Mouse (Mus musculus) cerebellum, postnatal 10 days (tissue): ENCODE results near the gene Cadps.

Experiments used
- DNase-seq, 2 experiments: peaks; one replicate each; pipeline ENCODE4 v3.0.0; 2021; ENCODE audit warnings: mixed read lengths in 2 of 2

The Cadps gene

GRCm38 (mm10) chr14:12387176-12387575 is 435.7 kb downstream of the Cadps start:
- DNase-seq: peak; percentile 61 to 69

DNA sequence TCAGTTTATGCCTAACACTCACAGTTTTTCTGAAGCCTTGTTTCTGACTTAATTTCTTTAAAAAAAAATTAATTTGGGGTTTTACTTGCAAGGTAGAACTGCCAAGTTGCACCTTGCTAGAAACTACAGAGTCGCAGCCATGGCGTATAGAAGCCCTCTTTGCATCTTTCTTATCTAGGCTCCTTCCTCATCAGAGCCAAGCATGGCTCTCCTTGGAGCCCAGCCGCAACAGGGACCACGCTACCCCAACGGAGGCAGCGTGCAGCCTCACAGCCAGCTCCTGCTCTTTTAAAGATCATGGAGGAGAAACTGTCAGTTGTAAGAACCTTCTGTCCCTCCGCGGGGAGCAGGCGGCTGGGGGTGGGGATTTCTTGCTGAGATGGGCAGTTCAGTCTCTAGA is 445.0 kb downstream of the Cadps start:
- peak; percentile 29 to 47 for DNase-seq

GRCm38 (mm10) chr14:12377289-12377688 is 445.6 kb downstream of the Cadps start:
- DNase-seq: no peak

DNA sequence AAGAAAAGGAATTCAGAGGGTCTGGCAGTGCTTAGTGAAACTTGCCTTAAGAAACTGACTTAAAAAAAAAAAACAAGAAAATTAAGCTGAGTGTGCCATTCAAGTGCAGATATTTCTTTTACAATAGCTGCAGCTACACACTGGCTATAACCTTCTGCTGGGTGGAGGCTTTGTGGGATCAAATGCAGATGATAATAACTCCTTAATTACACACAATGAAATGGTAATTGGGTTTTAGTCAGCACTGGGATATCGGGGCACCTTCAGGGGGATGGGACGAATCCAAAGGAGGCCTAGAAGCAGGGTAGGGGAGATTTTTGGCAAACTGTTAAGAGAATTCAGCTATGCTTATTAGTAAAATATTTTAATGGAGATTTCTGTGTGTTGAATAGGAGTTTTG is 447.4 kb downstream of the Cadps start:
- no peak for DNase-seq

- no peak for DNase-seq
Measured at GRCm38 (mm10) chr14:12350271-12350916, 472.5 kb downstream of the Cadps start.

DNA sequence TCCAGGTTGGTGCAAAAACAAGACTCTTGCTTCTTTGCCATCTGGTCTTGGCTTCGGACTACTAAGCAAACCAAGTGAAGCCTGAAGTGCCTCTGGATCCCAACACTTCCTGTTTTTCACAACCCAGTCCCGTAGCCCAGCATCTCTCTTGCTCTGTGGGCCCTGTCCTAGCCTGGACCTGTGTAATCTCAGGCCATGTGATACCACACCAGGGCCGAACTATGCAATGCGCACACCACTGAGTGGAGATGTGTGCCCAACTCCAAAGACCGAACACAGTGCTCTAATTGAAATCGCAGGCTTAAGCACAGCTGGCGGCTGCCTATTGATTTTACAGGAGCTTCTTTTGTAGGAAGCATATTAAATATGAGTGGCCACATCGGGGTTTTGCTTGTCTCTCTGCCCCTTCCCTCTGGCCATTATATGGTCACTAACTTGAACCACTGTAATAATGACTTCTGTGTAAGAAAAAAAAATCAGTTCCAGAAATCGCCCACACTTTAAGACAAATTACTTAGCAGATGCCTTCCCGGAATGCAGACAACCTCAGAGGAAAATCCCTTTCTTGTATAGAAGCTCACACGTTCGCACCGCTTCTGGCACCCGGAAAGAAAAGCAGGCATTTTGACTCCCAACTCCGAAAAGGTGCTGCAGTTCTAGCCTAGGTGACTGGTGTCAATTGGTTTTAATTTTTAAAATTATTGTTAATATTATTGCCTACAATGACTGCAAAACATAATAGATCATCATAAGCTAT is 473.4 kb downstream of the Cadps start:
- no peak for DNase-seq

DNA sequence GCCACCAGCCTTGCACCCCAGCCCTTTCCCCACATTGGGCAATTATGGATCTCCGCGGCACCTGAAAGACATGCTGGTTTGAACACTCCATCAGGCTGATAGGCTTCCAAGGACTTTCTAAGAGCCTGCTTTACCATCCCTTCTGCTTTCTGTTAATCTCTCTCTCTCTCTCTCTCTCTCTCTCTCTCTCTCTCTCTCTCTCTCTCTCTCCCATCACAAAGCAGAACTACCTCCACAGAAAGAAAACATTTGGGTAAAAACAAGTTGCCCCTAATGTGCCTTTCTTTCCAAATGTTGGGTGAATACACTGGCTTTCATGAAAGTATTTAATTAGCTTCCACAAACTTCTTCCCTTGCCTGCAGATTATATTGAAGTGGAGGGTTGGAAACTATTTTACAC is 474.8 kb downstream of the Cadps start, which contains the start of gene Fezf2:
Gene Fezf2, minus strand, starts transcription at position 101 of the 400 bp plus-strand sequence.
- no peak for DNase-seq

DNA sequence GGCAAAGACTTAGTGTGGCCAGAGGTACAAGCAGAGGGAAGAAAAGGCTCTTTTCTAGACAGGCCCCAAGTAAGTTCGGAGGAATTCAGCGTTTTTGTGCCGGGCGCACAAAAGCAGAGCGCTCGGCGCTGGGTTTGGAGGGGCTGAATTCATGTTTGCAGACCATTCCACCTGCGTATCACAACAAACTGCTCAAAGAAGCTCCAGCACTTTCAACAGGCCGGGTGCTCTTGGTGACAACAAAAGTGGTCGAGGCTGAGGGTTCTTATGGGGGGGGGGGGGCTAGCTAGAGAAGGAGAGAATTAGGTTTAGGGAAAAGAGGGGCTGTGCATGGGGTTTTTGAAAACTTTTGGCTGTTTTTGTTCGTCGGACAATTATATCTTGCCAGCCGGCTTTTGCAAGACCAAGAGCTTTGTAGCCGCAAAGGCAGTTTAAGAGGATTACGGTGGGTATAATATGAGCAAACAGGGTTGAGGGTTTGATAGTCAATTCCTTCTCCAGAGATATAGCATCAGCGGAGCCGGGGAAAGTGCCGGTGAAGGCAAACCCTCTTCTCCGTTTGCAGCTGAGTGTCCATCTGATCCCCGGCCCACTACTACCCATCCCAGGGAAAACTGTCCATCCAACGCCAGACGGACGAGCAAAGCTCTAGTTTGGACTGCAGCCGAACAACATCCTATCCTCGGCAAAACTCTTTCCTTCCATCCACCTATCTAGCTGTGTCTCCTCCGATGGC is 475.8 kb downstream of the Cadps start:
- DNase-seq: peak; percentile 10 to 32

DNA sequence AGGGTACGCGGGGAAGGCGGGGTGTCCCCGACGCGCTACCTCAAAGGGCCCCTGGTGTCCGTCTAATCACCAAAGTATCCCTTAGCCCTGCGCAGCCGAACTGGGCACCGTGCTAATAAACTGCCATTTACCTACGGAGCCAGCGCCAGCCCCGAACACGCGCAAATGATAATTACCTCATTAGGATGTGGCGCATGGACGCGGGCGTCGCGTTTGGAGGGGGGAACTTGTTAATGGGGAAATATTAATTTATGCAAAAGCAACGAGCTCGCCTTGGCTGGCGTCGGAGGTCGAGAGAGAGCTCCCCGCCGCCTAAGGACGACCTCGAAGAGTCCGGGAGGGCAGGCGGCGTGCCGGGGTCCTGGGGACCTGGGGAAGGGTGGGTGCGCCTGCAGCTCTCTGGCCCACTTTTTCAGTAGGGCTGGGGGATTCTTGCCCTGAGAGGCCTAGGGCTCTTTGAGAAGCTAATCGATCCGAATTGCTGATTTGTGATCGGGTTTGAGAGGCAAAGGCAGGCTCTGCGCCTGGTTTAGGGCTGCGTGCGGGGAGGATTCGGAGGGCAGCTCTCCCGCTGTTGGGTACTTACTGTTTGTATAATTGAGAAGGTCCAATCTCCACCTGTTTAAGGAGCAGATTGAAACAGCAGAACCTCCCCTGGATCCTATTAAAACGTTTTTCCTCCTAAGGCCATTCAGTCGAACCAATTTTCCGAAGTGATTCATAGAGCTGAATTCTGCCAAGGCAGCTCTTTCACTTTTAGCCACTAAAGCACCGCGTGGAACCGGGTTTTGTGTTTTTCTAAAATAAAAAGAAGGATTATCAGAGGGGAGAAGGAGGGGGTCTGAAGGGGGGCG is 476.6 kb downstream of the Cadps start:
- peak; percentile 25 to 30 for DNase-seq

- DNase-seq: peak in 1 of 2 experiments; percentile 6
Measured at GRCm38 (mm10) chr14:12345241-12345921, 477.5 kb downstream of the Cadps start.

DNA sequence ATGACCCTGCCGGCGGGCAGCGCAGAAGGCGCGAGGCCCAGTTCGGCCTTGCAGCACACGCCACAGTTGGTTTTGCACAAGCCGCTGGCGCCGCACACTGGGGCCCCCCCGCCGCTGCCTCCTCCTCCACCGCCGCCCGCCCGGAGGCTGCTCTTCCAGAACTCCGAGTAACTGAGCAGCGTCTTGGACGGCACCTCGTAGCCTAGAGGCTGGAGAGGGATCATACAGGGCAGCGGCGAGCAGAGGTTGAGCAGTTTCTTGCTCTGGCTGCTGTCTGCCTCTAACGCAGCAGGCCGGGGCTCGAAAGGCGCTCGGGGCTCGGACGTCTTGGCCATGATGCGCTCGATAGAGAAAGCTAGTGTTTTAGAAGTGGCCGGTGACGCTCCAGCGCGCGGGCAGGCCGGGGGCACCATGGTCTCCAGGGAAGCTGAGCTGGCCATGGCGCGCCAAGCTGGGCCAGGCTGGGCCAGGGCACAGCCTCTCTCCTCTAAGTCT is 478.1 kb downstream of the Cadps start:
- DNase-seq: peak; percentile 33 to 39

GRCm38 (mm10) chr14:12344061-12344745 is 478.7 kb downstream of the Cadps start:
- no peak for DNase-seq

DNA sequence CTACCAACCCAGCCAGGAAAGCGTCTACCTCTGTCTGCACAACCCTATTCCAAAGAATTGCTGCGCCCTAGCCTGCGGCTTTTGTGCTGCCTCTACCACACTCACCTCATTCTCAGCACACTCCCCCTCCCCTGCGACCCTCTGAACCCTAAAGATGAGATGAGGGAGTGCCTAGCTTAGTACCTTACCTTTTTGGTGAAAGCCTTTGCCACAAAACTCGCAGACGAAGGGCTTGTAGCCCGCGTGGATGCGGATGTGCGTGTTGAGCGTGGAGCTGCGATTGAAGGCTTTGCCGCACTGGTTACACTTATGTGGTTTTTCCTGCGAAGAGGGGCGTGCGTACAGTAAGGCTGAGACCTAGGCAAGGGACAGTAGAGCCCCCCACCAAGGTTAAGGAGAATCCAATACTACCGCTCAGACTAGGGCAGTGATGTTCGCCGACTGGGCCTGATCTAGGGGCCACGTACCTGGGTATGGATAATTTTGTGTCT is 479.4 kb downstream of the Cadps start:
- peak in 1 of 2 experiments; percentile 18 for DNase-seq

GRCm38 (mm10) chr14:12342458-12343131 is 480.3 kb downstream of the Cadps start:
- DNase-seq: peak in 1 of 2 experiments; percentile 7

DNA sequence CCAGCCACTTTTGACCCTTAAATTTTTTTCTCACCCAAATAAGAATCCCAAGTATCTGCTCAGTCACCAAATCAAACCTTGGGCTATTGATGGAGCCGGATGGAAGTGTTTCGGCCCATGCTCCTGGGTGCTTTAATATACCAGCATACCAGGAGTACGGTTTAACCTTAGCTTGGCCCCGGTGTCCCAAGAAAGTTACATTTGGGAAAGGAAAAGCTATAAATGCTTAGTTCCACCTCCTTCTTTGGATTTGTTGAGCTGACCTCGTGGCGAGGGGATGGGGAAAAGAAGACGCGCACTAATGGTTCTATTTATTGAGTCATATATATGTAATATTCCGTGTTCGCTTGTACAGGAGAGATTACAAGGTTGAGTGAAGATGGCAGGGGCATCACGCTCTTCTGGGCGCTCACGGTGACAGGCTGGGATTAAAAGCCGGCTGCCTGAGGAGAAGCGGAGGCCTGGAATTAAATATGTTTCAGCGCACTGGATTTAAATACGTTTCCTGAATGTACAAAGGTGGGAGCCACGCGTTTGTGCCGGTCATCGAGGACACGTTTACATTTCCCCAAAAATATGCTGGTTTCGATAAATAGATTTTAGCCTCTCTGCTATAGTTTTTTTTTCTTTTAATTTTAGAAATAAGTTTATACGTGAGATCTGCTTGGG is 481.0 kb downstream of the Cadps start:
- peak in 1 of 2 experiments; percentile 14 for DNase-seq

DNA sequence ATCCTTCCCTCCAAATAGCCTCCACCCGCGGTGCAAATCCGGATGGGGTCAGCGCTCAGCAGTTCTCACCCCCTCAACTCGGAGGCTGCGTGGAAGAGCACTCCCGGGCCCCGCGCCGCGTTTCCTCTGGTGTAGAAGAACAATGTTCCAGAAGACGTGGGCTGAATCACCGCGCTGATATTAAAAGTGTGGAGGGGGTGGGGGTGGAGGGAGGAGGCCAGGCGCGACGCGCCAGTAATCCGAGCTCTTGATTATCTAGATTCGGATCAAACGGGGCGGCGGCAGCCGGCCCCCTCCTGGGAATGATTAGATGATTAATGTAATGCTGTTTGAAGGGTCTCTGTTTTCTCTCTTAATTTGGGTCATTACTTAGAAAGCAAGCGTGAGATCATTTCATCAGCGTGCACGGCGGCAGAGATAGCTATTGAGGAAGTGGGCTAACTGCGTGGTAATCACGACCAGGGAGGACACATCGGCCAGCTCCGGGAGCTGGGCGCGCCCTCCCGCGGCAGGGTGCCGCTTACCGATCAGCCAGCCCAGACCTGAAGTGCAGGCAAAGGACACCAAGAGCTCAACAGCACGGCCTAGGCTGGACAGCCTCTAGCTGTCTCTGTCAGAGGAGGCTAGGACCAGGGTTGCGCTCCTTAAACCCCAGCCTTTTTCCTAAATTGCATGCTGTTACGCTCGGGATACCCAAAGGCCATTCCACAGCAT is 481.6 kb downstream of the Cadps start:
- peak; percentile 33 to 46 for DNase-seq

DNA sequence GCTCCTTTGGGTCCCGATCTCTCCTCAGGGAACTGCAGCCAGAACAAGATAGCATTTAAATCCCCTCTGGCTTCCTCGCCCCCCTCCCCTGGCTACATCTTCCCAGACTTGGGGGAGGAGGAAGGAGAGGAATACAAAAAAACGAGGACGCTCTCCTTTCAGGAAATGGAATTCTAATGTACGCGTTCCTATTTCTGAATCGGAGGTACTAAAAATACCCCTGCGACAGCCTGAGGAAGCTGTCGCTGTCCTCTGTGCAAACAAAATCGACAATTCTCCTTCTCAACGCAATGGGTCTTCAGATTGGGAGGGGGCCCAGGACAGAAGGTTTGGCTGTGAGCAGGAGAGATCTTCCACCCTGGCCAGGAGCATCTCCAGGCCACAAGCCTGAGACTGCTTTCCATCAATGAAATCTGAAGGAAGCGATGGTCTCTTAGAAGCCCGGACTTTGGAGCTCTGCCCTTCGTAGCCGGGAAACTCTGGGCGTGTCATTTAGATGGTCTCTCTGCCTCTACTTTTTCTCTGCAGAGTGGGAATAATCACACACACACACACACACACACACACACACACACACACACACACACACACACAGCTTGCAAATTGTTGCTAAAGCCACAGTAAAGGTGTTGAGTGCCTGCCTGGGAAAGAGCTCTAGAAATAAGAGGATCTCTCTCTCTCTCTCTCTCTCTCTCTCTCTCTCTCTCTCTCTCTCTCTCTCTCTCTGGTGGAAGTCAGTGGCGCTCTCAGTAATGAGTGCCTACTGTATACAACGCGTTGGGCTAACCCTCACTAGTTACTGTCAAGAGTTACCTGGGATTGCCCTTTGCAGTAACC is 482.4 kb downstream of the Cadps start:
- peak; percentile 10 to 33 for DNase-seq
